Mouse (Mus musculus): Measurements from ENCODE around the gene Stk10.
"Not testable (repeated sequence)": the region's sequence is repeated elsewhere in the genome, so short reads cannot be mapped to it uniquely, and the experiment has no call there.

Stk10 gene

DNA sequence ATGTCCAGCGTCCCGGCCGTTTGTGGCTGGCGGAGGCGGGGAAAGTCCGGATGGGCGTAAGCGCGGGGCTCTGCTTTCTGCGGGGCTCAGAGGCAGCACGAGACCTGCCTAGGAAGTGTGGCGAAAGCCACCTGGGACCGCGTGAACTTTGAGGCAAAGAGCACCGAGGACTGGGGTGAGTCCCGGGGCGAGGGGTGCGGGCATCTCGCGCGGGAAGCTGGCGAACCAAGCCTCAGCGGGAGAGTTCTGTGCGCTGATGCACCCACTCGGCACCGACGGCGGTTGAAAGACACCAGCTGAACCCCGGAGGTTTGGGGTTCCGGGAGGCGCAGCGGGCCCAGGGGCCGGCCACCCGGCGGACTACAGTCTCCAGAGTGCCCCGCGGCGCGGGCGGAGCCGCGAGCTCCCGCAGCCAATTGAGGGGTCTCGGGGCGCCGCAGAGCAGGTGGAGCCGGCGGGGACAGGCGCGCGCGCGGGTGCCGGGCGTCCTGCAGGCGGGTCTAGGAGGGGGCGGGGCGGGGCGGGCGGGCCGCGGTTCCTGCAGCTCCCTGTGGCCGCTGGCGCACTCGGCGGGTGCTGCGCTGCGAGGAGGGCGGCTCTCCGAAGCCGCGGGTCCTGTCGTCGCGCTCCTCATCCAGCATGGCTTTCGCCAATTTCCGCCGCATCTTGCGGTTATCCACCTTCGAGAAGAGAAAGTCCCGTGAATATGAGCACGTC is at the start of gene Stk10:
TSS of gene Stk10 (plus strand) at position 541 of the 717 bp plus-strand sequence.
- peak; percentile 64 for DNase-seq (ENCODE audit: low read depth)

DNA sequence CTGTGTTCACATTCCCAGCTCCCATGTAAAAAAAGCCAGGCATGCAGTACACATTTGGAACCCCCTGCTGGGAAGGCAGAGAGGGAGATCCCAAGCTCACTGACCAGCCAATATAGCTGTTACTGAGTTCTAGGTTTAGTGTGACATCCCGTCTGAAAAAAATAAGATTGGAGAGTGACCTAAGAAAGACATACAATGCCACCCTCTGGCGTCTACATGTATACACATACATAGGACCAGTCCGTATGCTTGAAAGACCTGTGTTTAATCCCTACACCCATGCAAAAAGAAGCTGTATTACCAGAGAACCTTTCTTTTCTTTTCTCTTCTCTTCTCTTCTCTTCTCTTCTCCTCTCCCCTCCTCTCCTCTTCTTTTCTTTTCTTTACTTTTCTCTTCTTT is 47.8 kb upstream of the Stk10 start:
- DNase-seq (ENCODE audit: low read depth) = no peak

DNA sequence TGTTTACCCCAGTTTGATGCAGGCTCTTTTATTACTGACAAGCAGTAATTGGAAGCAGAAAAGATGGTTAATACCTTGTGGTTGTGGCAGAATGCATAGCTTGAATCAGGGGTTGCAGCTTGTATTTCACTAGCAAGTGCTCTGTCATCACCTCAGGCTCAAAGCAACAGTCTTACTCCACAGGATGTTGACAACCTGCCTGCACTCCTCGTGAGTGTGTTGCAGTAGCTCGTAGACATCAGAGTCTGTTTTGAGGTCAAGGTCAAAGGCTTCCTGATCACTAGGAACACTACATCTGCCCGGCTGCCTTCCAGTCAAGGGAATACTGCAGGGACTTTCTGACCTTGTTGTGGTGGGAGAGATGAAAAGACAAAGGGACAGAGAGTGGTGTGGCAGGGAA is 46.5 kb upstream of the Stk10 start:
- no peak for DNase-seq (ENCODE audit: low read depth)

DNA sequence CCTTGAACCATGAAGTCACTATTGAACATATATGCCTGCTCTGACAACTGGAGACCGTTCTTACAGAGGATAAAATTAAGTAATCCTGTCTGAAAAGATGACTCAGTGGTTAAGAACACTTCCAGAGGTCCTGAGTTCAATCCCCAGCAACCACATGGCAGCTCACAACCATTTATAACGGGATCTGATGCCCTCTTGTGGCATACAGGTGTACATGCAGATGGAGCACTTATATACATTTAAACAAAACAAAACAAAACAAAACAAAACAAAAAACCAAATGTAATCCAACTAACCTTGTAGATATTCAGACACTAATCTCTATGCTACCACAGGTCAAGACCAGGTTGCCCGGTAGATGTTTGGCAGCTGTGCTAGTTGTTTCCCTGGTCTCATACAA is 45.6 kb upstream of the Stk10 start:
- no peak for DNase-seq (ENCODE audit: low read depth)

DNA sequence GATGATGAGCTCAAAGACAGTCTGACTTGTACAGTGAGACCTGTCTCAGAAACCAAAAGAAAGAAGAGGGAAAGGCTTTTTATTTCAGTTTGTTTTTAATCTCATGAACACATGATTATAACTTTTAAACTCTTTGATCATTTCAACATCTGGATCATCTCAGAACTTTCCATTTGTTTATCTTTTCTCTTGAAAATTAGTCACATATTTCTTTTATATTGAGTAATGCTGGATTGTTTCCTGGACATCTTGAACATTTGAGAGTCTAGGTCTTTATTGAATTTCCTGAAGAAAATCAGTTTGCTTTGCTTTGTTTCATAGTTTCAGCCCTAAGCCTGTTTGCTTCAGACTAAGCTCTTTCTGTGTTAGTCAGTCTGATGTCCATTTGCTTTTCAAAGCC is 44.8 kb upstream of the Stk10 start:
- DNase-seq (ENCODE audit: low read depth) = no peak

DNA sequence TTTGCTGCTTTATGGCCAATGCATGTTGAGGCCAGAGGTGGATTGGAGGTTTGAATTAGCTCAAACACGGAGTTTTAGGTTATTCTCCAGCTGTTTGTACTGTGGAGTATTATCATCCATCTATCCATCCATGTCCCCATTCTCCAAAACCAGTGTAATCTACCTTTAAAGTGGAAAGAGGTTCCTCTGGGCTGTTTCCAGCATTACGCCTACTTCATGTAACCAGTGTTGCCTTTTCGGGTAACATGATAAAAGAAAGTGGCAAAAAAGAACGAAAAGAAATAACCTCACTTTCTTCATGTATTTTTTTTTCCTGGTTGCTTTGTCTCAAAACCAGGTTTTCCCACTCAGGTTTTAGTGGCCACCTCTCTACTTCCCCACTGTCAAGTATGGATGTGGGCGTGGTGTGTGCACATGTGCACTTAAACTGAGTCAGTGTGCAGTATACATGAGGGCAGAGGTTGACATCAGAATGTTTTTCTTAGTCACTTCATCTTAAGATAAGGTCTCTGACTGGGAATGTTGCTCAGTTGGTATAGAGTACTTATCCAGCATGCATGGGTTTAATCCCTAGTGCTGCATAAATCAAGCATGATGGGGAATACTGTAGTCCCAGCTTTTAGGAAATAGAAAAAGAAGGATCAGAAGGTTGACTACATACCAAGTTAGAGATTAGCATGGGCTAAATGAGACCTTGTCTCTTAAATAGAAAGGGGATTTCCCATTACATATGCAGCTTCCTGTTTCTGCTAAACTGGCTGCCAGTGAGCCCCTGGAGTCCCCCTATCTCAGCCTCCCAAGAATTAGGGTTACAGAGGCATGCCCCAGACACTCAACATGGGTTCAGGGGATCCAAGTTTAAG is 44.1 kb upstream of the Stk10 start:
- DNase-seq (ENCODE audit: low read depth) = peak; percentile 29

DNA sequence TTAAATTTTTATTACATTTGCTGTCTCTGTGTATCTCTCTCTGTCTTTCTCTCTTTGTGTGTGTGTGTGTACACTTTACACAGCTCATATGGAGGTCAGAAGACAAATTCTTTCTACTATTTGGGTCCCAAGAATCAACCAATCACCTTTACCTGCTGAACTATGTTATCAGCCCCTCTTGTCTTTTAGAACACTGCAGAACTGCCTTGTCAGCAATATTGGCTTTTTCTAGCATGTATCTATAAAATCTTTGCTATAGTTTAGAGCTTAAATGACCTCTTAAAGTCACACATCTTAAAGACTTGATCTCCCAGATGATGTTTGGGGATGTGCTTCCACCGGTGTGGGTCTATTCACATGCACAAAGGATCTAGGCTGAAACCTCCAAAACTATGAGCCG is 42.0 kb upstream of the Stk10 start:
- DNase-seq (ENCODE audit: low read depth) = no peak

DNA sequence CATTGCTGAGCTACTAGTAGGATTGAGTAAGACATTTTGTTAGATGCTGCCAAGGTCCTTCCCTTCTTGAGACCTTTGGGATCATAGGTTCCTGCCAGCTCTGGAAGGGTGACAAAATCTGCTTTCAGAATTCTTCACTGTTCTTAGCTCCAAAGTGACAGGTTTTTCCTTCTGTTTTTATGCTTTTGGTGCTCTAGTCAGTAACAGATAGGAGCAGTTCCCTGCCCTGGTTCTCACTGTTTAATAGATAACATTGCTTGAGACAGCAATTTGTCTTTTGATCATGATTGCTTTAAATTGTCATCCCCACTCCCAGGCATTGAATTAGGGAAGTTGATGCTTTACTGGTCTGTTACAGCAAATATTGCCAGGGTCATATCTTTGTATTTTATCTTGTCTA is 39.8 kb upstream of the Stk10 start:
- no peak for DNase-seq (ENCODE audit: low read depth)

DNA sequence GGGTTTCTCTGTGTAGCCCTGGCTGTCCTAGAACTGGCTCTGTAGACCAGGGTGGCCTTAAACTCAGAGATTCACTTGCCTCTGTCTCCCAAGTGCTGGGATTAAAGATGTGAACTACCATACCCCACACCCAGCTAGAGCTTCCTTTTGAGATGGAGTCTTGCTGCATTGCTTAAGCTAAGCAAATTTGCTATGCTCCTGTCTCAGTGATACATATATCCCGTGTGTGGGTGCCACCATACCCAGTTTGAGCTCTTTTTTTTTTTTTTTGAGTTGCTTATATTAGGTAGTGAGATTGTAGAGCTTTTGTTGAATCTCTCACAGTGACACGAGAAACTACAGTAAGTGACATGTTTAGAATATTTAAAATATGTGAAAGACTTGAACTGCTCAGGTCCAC is 37.8 kb upstream of the Stk10 start:
- no peak for DNase-seq (ENCODE audit: low read depth)

DNA sequence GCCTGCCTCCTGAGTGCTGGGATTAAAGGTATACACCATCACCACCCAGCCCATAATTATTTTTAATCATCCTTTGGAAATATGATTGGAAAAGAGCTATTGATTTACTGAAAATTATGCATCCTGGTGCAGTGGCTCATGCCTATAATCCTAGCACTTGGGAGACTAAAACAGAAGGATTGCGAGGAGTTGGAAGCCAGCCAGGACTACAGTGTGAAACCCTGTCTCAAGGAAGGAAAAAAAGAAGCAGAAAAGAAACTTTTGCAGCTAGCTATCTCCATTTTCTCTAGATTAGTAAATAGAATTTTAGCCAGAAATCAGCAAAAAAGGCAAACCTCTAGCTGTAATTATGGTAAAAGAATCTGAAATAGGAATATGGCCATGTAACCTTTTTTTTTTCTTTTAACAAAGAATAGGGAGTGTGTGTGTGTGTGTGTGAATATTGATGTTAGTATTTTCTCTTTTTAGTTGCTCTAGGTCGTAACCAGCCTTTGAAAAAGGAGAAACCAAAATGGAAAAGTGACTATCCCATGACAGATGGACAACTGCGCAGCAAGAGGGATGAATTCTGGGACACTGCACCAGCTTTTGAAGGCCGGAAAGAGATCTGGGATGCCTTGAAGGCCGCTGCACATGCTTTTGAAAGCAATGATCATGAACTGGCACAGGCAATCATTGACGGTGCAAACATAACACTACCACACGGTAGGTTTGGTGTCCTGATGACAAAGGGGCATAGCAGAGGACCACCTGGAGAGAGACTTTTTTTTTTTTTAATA is 34.2 kb upstream of the Stk10 start:
- no peak for DNase-seq (ENCODE audit: low read depth)

DNA sequence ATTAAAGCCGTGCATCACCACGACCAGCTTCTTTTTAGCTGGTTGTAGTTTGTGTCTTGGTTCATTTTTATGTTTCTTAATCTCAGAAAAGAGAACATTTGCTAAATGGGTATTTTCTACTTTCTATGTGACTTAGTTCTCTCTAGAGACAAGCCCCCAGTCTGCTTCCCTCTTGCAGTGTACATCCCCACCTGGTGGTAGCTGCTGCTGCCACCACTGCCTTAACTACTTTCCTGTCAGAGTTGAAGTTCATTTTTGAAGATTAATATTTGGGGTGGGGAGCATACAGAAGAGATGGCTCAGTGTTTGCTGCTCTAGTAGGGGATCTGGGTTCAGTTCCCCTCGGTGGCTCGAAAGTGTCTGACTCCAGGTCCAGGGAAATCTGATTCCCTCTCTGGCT is 33.2 kb upstream of the Stk10 start:
- no peak for DNase-seq (ENCODE audit: low read depth)

DNA sequence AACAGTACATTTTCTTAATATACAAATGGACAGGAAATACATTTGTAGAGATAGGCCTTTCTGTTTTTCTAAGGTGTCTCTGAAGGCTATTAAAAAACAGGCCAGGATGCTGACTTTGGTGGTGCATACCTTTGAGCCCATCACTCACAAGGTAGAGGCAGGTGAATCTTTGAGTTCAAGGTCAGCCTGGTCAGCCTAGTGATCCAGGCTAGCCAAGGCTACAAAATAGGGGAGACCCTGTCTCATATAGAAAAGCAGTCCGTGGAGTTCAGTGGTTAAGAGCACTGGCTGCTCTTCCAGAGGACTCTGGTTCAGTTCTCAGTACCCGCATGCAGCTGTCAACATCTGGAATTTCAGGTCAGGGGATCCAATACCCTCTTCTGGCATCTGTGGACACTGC is 29.4 kb upstream of the Stk10 start:
- no peak for DNase-seq (ENCODE audit: low read depth)

DNA sequence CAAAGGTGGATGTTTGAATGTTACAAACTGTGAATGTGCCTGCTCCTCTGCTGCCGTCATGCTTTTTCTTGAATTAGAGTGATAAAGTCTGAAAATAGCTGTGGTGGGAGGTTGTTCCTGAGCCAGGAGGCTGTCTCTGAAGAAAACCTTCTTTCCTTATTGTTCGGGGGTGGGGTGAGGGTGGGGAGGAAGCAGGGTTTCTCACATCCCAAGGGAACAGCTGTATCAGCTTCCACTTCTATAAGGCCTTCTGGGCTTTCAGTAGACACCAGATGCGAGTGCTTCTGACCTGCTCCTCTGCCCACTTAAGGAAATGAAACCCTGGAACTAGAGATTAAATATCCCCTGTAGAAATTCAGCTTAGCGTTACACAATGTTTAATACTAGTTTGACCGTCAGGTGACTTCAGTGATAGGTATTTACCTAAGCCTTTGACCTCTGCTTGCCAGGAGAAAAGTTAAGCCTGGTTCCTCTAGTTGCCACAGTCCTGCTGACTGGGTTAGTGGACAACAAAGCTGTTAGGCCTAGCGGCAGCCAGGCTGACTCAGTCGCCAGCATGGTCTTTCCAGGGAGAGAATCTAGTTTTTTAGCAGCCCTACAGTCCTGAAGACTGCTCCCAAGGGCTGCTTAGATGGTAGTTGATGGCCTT is 27.9 kb upstream of the Stk10 start:
- no peak for DNase-seq (ENCODE audit: low read depth)

DNA sequence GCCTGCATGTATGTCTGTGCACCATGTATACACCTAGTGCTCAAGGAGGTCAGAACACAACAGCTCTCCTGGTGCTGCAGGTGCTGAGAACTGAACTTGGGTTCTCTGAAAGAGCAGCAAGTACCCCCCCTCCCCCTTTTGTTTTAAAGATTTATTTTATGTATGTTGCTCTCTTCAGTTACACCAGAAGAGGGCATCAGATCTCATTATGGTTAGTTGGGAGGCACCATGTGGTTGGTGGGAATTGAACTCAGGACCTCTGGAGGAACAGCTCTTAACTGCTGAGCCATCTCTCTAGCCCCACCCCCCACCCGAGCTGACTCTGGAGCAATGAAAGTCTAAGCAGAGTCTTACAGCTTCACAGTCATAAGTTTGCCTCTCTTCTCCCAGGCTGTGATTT is 22.2 kb upstream of the Stk10 start:
- no peak for DNase-seq (ENCODE audit: low read depth)

DNA sequence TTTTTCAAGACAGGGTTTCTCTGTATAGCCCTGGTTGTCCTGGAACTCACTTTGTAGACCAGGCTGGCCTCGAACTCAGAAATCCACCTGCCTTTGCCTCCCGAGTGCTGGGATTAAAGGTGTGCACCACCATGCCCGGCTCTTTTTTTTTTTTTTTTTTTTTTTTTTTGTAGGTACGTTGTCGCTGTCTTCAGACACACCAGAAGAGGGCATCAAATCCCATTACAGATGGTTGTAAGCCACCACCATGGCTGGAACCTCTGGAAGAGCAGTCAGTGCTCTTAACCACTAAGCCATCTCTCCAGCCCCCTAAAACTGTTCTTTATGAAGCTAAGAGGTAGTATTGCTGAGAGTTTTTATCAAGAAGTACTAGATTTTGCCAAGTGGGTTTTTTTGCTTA is 18.3 kb upstream of the Stk10 start:
- not testable (repeated sequence) for DNase-seq (ENCODE audit: low read depth)

DNA sequence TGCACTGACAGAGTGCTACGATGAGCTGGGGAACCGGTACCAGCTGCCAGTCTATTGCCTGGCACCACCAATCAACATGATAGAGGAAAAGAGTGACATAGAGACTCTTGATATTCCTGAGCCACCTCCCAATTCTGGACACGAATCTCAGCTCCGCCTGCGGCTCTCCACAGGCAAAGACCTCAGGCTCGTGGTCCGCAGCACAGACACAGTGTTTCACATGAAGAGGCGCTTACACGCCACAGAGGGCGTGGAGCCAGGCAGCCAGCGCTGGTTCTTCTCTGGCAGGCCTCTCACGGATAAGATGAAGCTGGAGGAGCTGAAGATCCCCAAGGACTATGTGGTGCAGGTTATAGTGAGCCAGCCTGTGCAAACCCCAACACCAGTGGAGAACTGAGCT is 17.0 kb upstream of the Stk10 start:
- no peak for DNase-seq (ENCODE audit: low read depth)

DNA sequence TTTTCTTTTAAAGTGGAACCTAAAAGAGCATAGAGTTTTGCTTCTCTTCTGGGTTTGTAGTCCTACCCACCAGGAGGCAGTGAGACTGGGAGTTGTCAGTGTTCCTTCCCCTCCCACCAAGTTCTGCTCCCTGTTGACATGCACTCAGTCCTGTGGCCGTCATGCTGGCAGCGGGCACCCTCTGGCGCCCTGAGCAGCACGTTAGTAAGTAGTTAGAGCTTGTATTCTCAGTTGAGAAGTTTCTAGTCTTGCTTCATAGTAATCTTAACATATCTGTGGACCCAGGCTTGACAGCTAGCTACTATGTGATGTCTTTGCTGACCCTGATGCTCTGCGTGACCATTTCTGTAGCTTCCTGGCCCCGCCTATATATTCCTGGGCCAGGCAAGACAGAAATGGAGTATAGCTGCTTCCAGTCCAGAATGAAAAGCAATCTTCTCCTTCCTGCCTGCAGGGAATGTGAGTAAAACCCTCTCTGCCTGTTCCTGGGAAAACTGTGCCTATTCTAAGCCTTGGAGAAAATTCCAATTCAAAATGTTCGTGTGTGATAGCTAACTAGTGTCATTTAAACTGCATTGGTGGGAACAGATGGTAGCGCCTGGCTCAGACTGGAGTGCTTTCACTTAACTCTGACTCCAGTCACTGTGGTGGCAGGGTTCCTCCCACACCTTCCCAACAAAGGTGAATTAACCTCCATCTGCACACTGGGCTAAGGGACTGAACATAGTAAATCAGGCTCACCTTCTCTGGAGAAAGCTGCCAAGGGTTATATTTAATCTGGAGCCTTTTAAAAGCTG is 16.0 kb upstream of the Stk10 start:
- DNase-seq (ENCODE audit: low read depth) = no peak

DNA sequence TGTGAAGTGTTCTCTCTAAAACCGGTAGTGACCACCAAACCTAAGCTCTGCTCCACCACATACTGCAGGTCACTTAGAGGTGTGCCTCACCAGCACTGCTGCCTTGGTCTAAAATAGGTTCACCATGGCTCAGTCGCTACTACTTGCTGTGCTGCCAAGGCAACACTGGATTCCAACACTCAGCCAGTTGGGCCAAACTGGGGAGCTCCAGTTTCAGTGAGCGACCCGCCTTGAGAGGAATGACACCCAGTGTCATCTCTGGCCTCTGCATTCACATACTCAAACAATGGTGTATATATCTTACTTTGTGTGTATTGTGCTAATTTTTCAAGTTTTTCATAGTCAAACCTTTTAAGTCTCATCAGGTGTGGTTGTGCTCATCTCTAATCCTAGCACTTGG is 14.3 kb upstream of the Stk10 start:
- DNase-seq (ENCODE audit: low read depth) = no peak

DNA sequence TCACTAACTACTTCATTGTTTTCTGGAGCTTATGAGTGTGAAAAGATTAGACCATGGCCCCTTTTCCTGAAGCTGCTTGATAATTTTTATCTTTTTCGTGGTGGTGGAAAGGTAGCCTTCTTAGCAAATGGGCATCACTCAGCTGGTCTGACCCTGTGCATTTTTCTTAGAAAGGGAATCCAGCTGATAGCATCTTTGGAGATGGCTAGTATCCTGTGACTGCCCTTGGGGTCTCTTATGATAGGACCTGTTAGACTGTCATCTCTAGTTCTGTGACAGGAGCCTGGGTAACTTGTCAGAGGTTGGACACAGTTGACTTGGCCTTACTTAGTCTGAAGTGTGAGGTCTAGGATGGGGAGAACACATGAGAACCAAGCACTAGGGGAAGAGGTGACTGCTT is 13.8 kb upstream of the Stk10 start:
- no peak for DNase-seq (ENCODE audit: low read depth)

DNA sequence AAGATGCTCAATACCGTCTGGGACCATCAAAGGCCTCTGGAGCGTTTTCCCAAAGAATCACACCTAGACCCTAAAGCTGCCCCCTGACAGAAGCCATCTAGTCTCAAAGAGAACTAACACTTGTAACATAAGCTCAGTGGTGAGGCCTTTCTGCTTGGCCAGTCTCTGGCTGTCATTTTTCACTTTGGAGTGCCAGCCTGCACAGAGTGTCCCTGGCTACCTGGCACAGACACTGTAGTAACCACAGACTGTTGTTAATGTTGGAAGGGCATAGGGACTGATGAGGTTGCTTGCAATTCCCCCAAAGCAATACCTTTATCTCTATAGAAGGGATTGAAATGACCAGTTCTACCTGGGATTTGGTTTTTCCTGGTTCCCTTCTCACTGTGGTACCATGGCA is 11.9 kb upstream of the Stk10 start:
- no peak for DNase-seq (ENCODE audit: low read depth)

DNA sequence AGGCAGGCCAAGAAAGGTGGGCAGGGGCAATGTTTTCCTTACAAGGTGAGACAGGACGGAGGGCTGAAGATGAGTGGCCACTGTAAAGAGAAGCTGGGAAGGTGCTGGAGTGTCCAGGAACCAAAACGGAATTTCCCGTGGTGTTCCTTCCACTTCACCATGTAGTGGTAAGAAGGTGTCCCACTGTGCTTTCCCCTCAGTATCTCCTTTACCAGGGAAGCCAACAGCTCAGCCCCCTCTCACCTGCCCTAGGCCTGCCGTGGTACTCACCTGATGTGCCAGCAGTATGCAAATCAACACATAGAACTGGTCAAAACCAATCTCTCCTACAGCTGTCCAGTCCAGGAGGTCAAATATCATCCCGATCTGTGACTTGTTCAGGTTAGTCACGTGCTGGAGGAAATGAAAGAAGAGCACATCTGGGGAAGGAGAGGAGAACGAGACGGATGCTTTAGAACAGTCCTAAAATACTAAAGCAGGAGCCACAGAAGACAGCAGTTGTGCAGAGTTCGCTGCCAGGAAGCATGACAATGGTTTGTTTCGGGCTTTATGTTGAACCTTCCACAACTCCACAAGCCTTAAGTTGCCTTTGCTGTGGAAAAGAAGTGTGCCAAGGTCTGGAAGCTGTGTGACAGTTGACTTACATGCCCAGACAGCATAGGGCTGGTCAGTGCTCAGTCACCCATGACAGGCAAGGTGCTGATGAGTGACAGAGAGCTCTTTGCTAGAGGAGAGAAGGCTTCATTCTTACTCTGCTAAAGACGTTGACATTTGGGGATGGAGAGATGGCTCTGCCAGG is 8.8 kb upstream of the Stk10 start:
- no peak for DNase-seq (ENCODE audit: low read depth)
